Mouse (Mus musculus) MEL (cell line): ENCODE data around the gene Foxn3. TPM values are rescaled to one million over a fixed set of nuclear protein-coding genes. Genes with fewer than 3 reads are reported as not detected.

ENCODE experiments used
- DNase-seq: peaks from one replicate; pipeline ENCODE4 v3.0.0; 2011; ENCODE audit warnings: low read depth, low spot score
- H3K27ac ChIP-seq: 2 replicates; pipeline ENCODE4 v1.5.1; 2012; ENCODE audit warnings: low read depth, mild to moderate bottlenecking, control low read depth, low read length, moderate library complexity; ENCODE audit not compliant: control insufficient read depth
- H3K27me3 ChIP-seq, 2 experiments: fragments of 150-350 bp in 1 of 2; sonication (generic) in 1 of 2; 2 replicates each; pipeline ENCODE4 v1.6.1; 2012; ENCODE audit warnings: low read length in 2 of 2, mild to moderate bottlenecking in 2 of 2, improper control_type of control experiment in 1 of 2, moderate library complexity in 1 of 2; ENCODE audit not compliant: insufficient read depth in 2 of 2, control insufficient read depth in 1 of 2
- H3K36me3 ChIP-seq, 2 experiments: 2 replicates each; pipeline ENCODE4 v1.6.1; 2012 to 2014; ENCODE audit warnings: low read length in 2 of 2, improper control_type of control experiment in 1 of 2, inconsistent platforms in 1 of 2, mild to moderate bottlenecking in 1 of 2; ENCODE audit not compliant: insufficient read depth in 2 of 2, control insufficient read depth in 1 of 2
- H3K4me1 ChIP-seq, 2 experiments: fragments of 150-350 bp in 1 of 2; sonication (generic) in 1 of 2; 2 replicates each; pipeline ENCODE4 v1.6.1; 2012; ENCODE audit warnings: low read length in 2 of 2, improper control_type of control experiment in 1 of 2, mild to moderate bottlenecking in 1 of 2; ENCODE audit not compliant: insufficient read depth in 2 of 2, control insufficient read depth in 1 of 2
- H3K4me3 ChIP-seq, 2 experiments: fragments of 150-350 bp in 1 of 2; sonication (generic) in 1 of 2; 2 replicates each; pipeline ENCODE4 v1.5.1; 2012; ENCODE audit warnings: low read depth in 2 of 2, low read length in 2 of 2, mild to moderate bottlenecking in 2 of 2, moderate library complexity in 2 of 2, control low read depth in 1 of 2, improper control_type of control experiment in 1 of 2; ENCODE audit not compliant: control insufficient read depth in 1 of 2, insufficient read depth in 1 of 2
- H3K79me2 ChIP-seq: 2 replicates; pipeline ENCODE4 v1.6.1; 2012; ENCODE audit warnings: mild to moderate bottlenecking, low read length, moderate library complexity; ENCODE audit not compliant: control insufficient read depth, poor library complexity, insufficient read depth
- H3K9ac ChIP-seq: 2 replicates; pipeline ENCODE4 v1.6.1; 2012; ENCODE audit warnings: low read depth, mild to moderate bottlenecking, control low read depth, low read length, moderate library complexity; ENCODE audit not compliant: control insufficient read depth, poor library complexity, severe bottlenecking
- H3K9me3 ChIP-seq: fragments of 150-350 bp; sonication (generic); replicated peaks from 2 replicates; pipeline ENCODE4 v1.6.1; 2012; ENCODE audit warnings: mild to moderate bottlenecking, low read length, improper control_type of control experiment, moderate library complexity; ENCODE audit not compliant: insufficient read depth
- CHD1 ChIP-seq: IDR thresholded peaks from 2 replicates; pipeline ENCODE4 v1.6.1; 2012; ENCODE audit warnings: low read depth, mild to moderate bottlenecking, inconsistent platforms, low read length, improper control_type of control experiment
- CHD2 ChIP-seq: IDR thresholded peaks from 2 replicates; pipeline ENCODE4 v1.6.1; 2011; ENCODE audit warnings: low read length, improper control_type of control experiment
- CTCF ChIP-seq, 3 experiments: IDR thresholded peaks in 2 of 3; conservative IDR thresholded peaks in 1 of 3; 2 replicates each; pipeline ENCODE4 v1.5.1; 2011 to 2012; ENCODE audit warnings: low read length in 3 of 3, low read depth in 2 of 3, mild to moderate bottlenecking in 2 of 3, improper control_type of control experiment in 1 of 3, inconsistent platforms in 1 of 3, mixed read lengths in 1 of 3, moderate library complexity in 1 of 3; ENCODE audit not compliant: control insufficient read depth in 1 of 3, insufficient read depth in 1 of 3, poor library complexity in 1 of 3, severe bottlenecking in 1 of 3
- ELF1 ChIP-seq: IDR thresholded peaks from 2 replicates; pipeline ENCODE4 v1.6.1; 2014; ENCODE audit warnings: low read depth, mild to moderate bottlenecking, inconsistent platforms, low read length, improper control_type of control experiment, moderate library complexity
- GABPA ChIP-seq: IDR thresholded peaks from 2 replicates; pipeline ENCODE4 v1.6.1; 2012; ENCODE audit warnings: low read depth, mild to moderate bottlenecking, inconsistent platforms, low read length, improper control_type of control experiment, moderate library complexity
- HCFC1 ChIP-seq: IDR thresholded peaks from 2 replicates; pipeline ENCODE4 v1.6.1; 2012; ENCODE audit warnings: low read depth, mild to moderate bottlenecking, inconsistent platforms, low read length, improper control_type of control experiment, moderate library complexity
- KAT2A ChIP-seq: conservative IDR thresholded peaks from 2 replicates; pipeline ENCODE4 v1.6.1; 2012; ENCODE audit warnings: low read depth, low read length, improper control_type of control experiment, inconsistent platforms
- MAFK ChIP-seq: IDR thresholded peaks from 2 replicates; pipeline ENCODE4 v1.6.1; 2011; ENCODE audit warnings: low read depth, mild to moderate bottlenecking, low read length, improper control_type of control experiment, borderline replicate concordance
- MAZ ChIP-seq: IDR thresholded peaks from 2 replicates; pipeline ENCODE4 v1.6.1; 2012; ENCODE audit warnings: low read depth, mild to moderate bottlenecking, inconsistent platforms, low read length, improper control_type of control experiment
- MEF2A ChIP-seq: IDR thresholded peaks from 2 replicates; pipeline ENCODE4 v1.6.1; 2014; ENCODE audit warnings: low read depth, mild to moderate bottlenecking, inconsistent platforms, low read length, improper control_type of control experiment; ENCODE audit not compliant: poor library complexity, insufficient replicate concordance, severe bottlenecking; ENCODE audit errors: extremely low read depth
- MXI1 ChIP-seq: IDR thresholded peaks from 2 replicates; pipeline ENCODE4 v1.6.1; 2011; ENCODE audit warnings: mild to moderate bottlenecking, low read depth, low read length, improper control_type of control experiment
- MYC ChIP-seq: IDR thresholded peaks from 2 replicates; pipeline ENCODE4 v1.6.1; 2011; ENCODE audit warnings: low read depth, mild to moderate bottlenecking, low read length, improper control_type of control experiment, moderate library complexity
- NRF1 ChIP-seq: IDR thresholded peaks from 2 replicates; pipeline ENCODE4 v1.6.1; 2014; ENCODE audit warnings: low read depth, mild to moderate bottlenecking, inconsistent platforms, low read length, improper control_type of control experiment, moderate library complexity; ENCODE audit not compliant: poor library complexity, insufficient read depth, severe bottlenecking
- POLR2A ChIP-seq, 2 experiments: IDR thresholded peaks; 2 replicates each; pipeline ENCODE4 v1.6.1; 2011 to 2012; ENCODE audit warnings: low read length in 2 of 2, mild to moderate bottlenecking in 2 of 2, control low read depth in 1 of 2, improper control_type of control experiment in 1 of 2, low read depth in 1 of 2, moderate library complexity in 1 of 2; ENCODE audit not compliant: control insufficient read depth in 1 of 2, insufficient read depth in 1 of 2, poor library complexity in 1 of 2
- POLR2AphosphoS5 ChIP-seq: IDR thresholded peaks from 2 replicates; pipeline ENCODE4 v1.6.1; 2012; ENCODE audit warnings: low read depth, borderline replicate concordance, mild to moderate bottlenecking, inconsistent platforms, low read length, moderate library complexity, mixed read lengths
- RCOR1 ChIP-seq: IDR thresholded peaks from 2 replicates; pipeline ENCODE4 v1.6.1; 2012; ENCODE audit warnings: low read depth, mild to moderate bottlenecking, inconsistent platforms, low read length, improper control_type of control experiment
- TAL1 ChIP-seq: IDR thresholded peaks from 2 replicates; pipeline ENCODE4 v1.6.1; 2012; ENCODE audit warnings: mild to moderate bottlenecking, inconsistent platforms, low read length, moderate library complexity, mixed read lengths
- TCF12 ChIP-seq: IDR thresholded peaks from 2 replicates; pipeline ENCODE4 v1.6.1; 2014; ENCODE audit warnings: low read depth, mild to moderate bottlenecking, inconsistent platforms, low read length, improper control_type of control experiment, moderate library complexity
- USF2 ChIP-seq, 2 experiments: IDR thresholded peaks; 2 replicates each; pipeline ENCODE4 v1.6.1; 2011 to 2012; ENCODE audit warnings: improper control_type of control experiment in 2 of 2, low read length in 2 of 2, borderline replicate concordance in 1 of 2, inconsistent platforms in 1 of 2, low read depth in 1 of 2, mild to moderate bottlenecking in 1 of 2; ENCODE audit not compliant: insufficient read depth in 1 of 2
- ZKSCAN1 ChIP-seq: IDR thresholded peaks from 2 replicates; pipeline ENCODE4 v1.6.1; 2012; ENCODE audit warnings: low read depth, mild to moderate bottlenecking, inconsistent platforms, low read length, improper control_type of control experiment, moderate library complexity
- polyA plus RNA-seq, 2 experiments: library from polyadenylated mRNA; stranded (reverse) in 1 of 2; unstranded in 1 of 2; fragments of >175 nt in 1 of 2; fragments of >200 nt in 1 of 2; gene quantifications; 2 replicates each; pipeline versions ENCODE4 v1.2.1 to v1.2.4; 2012; ENCODE audit warnings: low replicate concordance in 2 of 2, low read depth in 1 of 2; ENCODE audit not compliant: insufficient read length in 2 of 2, insufficient read depth in 1 of 2, missing spikeins in 1 of 2
- total RNA-seq: library from RNA; depleted of rRNA; stranded (reverse); fragments of 300-350 nt; gene quantifications from 2 replicates; pipeline ENCODE4 v1.2.3, GENCODE M21; 2012

Foxn3 gene
- total and polyA plus RNA-seq, 3 experiments: 15.5 to 22.8 TPM; not detected in 1

DNA sequence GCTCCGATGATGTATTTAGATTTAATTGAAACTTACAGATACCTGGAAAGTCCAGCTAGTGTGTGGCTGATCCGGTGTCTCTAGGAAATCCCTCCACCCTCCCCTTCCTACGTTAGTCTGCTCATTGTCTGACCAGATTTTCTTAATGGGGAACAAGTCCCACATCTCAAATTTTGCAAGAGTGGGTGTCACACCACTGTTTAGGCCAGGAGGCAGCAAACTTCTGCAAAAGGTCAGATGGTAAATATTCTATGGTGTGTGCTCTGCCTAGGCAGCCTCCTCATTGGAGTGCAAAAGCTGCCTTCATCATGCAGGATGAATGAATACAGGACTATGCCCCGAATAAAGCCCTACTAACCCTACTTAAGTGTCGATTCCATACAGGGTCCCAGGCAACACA lies 115.6 kb downstream of the Foxn3 start:
- Histone ChIP-seq H3K27ac (no peak overlapping the region), H3K9me3 (no peaks in the 10 kb centered on the region), H3K4me1 (no peaks in the 10 kb centered on the region), H3K9ac (no peak overlapping the region), H3K36me3 (no peaks in the 10 kb centered on the region; a peak in 1 of 4 replicates), H3K4me3 (no peak overlapping the region), H3K79me2 (no peaks in the 10 kb centered on the region), H3K27me3 (no peaks in the 10 kb centered on the region)
- TF ChIP-seq MYC (no peak), MAFK (no peak), HCFC1 (no peak), TCF12 (no peak), CHD1 (no peak), POLR2A (IDR thresholded peaks at IDR 0.05; ENCODE audit: control insufficient read depth in 1 of 2, insufficient read depth in 1 of 2, low read depth in 1 of 2, low read length in 2 of 2, poor library complexity in 1 of 2) (no peak), RCOR1 (no peak), USF2 (IDR thresholded peaks at IDR 0.05; ENCODE audit: borderline replicate concordance in 1 of 2, insufficient read depth in 1 of 2, low read depth in 1 of 2, low read length in 2 of 2) (no peak), TAL1 (no peak), MAZ (no peak), NRF1 (no peak), CHD2 (no peak), ELF1 (no peak), MXI1 (no peak), MEF2A (no peak), GABPA (no peak)
- no peak for DNase-seq

DNA sequence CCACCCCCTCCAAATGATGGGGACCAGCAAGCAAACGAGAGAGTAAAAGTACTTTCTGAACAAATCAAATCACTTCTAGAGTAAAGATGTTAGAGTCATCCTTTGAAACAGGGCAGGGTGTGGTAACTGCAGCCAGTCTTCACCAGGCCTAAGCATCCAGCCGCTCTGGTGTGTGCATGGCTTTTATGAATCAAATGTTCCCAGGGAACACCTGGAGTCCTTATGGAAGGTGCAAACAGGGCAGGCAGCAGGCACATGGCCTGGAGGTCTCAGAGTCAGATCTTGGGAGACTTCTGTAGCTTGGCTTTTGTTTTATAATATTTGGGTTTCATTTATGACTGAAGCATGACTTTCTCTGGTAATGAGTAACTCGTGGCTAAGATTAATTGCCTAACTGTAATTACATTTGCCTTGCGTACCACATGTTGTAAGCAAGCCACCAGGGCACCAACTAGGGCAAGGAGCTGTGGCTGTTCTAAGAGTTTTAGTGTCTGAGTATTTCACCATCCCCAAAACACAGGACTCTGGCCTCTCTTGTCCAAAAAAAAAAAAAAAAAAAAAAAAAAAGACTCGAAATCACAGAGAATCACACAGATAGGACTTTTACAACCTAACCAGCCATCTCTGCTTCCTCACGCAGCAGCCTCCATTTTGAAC lies 118.2 kb downstream of the Foxn3 start:
- H3K9ac ChIP-seq: no peak overlapping the region
- no peaks in the 10 kb centered on the region for H3K9me3 ChIP-seq
- no peaks in the 10 kb centered on the region; a peak in 1 of 4 replicates for H3K36me3 ChIP-seq
- no peak overlapping the region for H3K4me3 ChIP-seq
- H3K27me3 ChIP-seq: no peaks in the 10 kb centered on the region
- no peak for DNase-seq
- no peak overlapping the region for H3K27ac ChIP-seq
- no peak for TF ChIP-seq POLR2AphosphoS5
- TF ChIP-seq KAT2A: no peak
- no peak for TF ChIP-seq ZKSCAN1
- no peak for TF ChIP-seq CTCF (IDR thresholded peaks at IDR 0.05 in 2 of 3, conservative IDR thresholded peaks at IDR 0.05 in 1 of 3; ENCODE audit: control insufficient read depth in 1 of 3, insufficient read depth in 1 of 3, low read depth in 2 of 3, low read length in 3 of 3, poor library complexity in 1 of 3, severe bottlenecking in 1 of 3)
- H3K4me1 ChIP-seq: no peaks in the 10 kb centered on the region
- no peaks in the 10 kb centered on the region for H3K79me2 ChIP-seq
